Mouse (Mus musculus) heart, postnatal 0 days (tissue): ENCODE data around the gene Cpa4. TPM values are rescaled to one million over a fixed set of nuclear protein-coding genes. Genes with fewer than 3 reads are reported as not detected.

Experiments used
- ATAC-seq: fragments of 200-750 bp; cut with Nextera tagmentation; 2 replicates; pipeline ENCODE4 v1.8.0; 2017; ENCODE audit warnings: low read depth, moderate number of reproducible peaks, moderate library complexity; ENCODE audit not compliant: insufficient read depth
- DNase-seq: peaks from one replicate; pipeline ENCODE4 v3.0.0-alpha.2; 2016; ENCODE audit warnings: low spot score
- H3K27ac ChIP-seq: fragments of 300-500 bp; sonication (generic); 2 replicates; pipeline ENCODE4 v1.5.1; 2014; ENCODE audit warnings: low read depth, mild to moderate bottlenecking
- H3K27me3 ChIP-seq: fragments of 300-500 bp; sonication (generic); 2 replicates; pipeline ENCODE4 v1.6.1; 2014; ENCODE audit warnings: low read length, mixed read lengths; ENCODE audit not compliant: control insufficient read depth, insufficient read depth
- H3K36me3 ChIP-seq: fragments of 300-500 bp; sonication (generic); replicated peaks from 2 replicates; pipeline ENCODE4 v1.6.1; 2014; ENCODE audit warnings: low read length, mixed read lengths; ENCODE audit not compliant: control insufficient read depth, insufficient read depth
- H3K4me1 ChIP-seq: fragments of 300-500 bp; sonication (generic); 2 replicates; pipeline ENCODE4 v1.6.1; 2014; ENCODE audit warnings: antibody characterized with exemption; ENCODE audit not compliant: control insufficient read depth, insufficient read depth
- H3K4me2 ChIP-seq: fragments of 300-500 bp; sonication (generic); 2 replicates; pipeline ENCODE4 v1.6.1; 2014; ENCODE audit warnings: low read depth, mild to moderate bottlenecking, low read length, moderate library complexity
- H3K4me3 ChIP-seq: fragments of 300-500 bp; sonication (generic); 2 replicates; pipeline ENCODE4 v1.5.1; 2014; ENCODE audit warnings: low read depth, low read length
- H3K9ac ChIP-seq: fragments of 300-500 bp; sonication (generic); replicated peaks from 2 replicates; pipeline ENCODE4 v1.6.1; 2014; ENCODE audit warnings: low read depth, low read length, mixed read lengths
- H3K9me3 ChIP-seq: fragments of 300-500 bp; sonication (generic); replicated peaks from 2 replicates; pipeline ENCODE4 v1.6.1; 2016; ENCODE audit warnings: low read length; ENCODE audit not compliant: control insufficient read depth
- CTCF ChIP-seq: IDR thresholded peaks from 2 replicates; pipeline ENCODE4 v1.5.1; 2016; ENCODE audit warnings: antibody characterized with exemption, control low read depth, low read depth
- EP300 ChIP-seq: IDR thresholded peaks from 2 replicates; pipeline ENCODE4 v1.6.1; 2016; ENCODE audit warnings: antibody characterized with exemption, low read depth
- WGBS: fragments of 180-500 bp; shearing (Covaris S2); extraction: QIAGEN DNeasy Blood & Tissue Kit; methylation state at CpG from one replicate; pipeline ENCODE4 v1.1.7; 2014; 5-methylcytosine and 5-hydroxymethylcytosine counted together
- polyA plus RNA-seq: library from polyadenylated mRNA; unstranded; fragments of >200 nt; fragmentation: Nextera tagmentation; extraction: Ambion mirVana; gene quantifications from 2 replicates; pipeline ENCODE4 v1.2.1, GENCODE M21; 2015
- total RNA-seq: library from RNA; depleted of rRNA; stranded (reverse); fragments of >200 nt; gene quantifications from 2 replicates; pipeline ENCODE4 v1.2.3, GENCODE M21; 2014; ENCODE audit warnings: low replicate concordance

The Cpa4 gene
- total and polyA plus RNA-seq, 2 experiments from 2014 or later, result 0.23 to 0.46 TPM

DNA sequence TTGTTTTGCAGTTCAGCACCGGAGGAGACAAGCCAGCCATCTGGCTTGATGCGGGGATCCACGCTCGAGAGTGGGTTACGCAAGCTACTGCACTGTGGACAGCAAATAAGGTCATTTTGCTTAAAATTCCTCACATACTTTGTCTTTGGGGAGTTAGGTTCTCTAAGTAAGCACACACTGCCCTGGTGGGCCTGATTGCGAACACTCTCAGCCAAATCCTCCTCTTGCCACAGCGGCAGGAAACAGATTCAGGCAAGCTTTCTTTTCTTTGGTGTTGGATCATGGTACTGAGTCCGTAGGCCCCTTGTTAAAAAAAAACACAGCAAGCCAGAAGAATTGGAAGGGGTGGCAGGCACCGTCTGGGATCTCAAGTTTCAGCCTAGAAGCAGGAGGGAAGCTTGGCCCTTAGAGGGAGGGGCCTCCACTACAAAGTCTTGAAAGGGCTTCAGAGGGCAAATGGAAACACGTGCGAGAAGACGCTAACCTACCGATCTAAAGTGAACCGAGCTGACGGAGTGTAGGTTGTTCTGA is 18.9 kb upstream of the Cpa4 start:
- Histone ChIP-seq H3K27ac (no peak overlapping the region), H3K36me3 (no peaks in the 10 kb centered on the region), H3K4me2 (no peak overlapping the region), H3K9ac (no peak overlapping the region), H3K4me3 (no peak overlapping the region), H3K4me1 (peaks cover 29% of the 10 kb centered on the region), H3K9me3 (0 out of 2 replicates have a peak, but pooled peaks cover 3% of the 10 kb centered on the region), H3K27me3 (no peaks in the 10 kb centered on the region)
- WGBS, result 46% methylated on average over 15 of the region's 15 CpGs
- DNase-seq (no peak), ATAC-seq (no peak)
- TF ChIP-seq EP300 (no peak), CTCF (no peak)

DNA sequence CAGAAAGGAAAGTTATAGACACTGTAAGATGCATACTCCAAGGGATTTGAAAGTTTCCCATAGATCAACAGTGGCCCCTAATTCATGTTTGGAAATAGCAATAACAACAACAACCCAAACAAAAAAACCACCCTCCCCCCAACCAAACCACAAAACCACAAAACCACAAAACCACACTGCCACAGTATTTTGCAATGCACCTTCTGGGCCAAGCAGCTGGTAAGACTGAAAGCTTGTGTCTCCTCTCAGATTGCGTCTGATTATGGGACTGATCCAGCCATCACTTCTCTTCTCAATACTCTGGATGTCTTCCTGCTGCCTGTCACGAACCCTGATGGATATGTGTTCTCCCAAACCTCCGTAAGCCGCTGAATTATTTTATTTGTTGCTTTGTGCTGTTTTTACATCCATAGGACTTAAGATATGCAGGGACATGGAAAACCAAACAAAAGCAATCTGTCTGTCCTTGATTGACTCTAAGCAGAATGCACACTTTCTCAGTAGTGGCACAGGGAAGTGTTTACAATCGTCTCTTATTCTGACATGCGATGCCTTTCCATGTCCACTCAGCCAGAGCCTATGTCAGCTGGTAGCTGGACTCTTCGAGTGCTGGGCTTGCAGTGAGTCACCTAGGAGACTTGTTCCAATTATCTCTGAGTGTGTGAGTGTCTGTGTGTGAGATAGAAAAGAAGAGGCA is 17.5 kb upstream of the Cpa4 start:
- no peak for ATAC-seq
- no peak overlapping the region for H3K4me3 ChIP-seq
- H3K9me3 ChIP-seq, result 0 out of 2 replicates have a peak, but pooled peaks cover 3% of the 10 kb centered on the region
- WGBS, result 85% methylated on average over 7 of the region's 7 CpGs
- H3K9ac ChIP-seq, result no peak overlapping the region
- H3K36me3 ChIP-seq, result no peaks in the 10 kb centered on the region
- DNase-seq, result no peak
- H3K4me1 ChIP-seq, result peaks cover 20% of the 10 kb centered on the region
- no peaks in the 10 kb centered on the region for H3K27me3 ChIP-seq
- TF ChIP-seq EP300, result no peak
- TF ChIP-seq CTCF, result no peak
- H3K4me2 ChIP-seq, result no peak overlapping the region
- H3K27ac ChIP-seq, result no peak overlapping the region

DNA sequence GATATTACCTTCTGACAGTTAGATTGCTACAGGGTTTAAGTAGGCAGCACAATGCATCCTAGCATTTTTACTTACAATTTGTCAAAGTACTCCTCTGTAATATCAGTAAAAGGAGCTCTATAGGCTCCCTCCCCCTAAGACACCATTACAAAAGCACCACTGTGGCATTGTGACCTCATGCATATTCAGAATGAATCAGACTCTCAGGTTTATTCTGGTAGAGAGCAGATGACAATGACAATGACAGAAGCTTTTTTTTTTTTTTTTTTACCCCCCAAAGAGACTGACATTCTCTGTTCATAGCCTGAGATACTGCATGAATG is 17.0 kb upstream of the Cpa4 start:
- no peak for TF ChIP-seq CTCF
- no peak for TF ChIP-seq EP300
- Histone ChIP-seq H3K4me2 (no peak overlapping the region), H3K27ac (no peak overlapping the region), H3K9me3 (0 out of 2 replicates have a peak, but pooled peaks cover 3% of the 10 kb centered on the region), H3K4me3 (no peak overlapping the region), H3K36me3 (no peaks in the 10 kb centered on the region), H3K27me3 (no peaks in the 10 kb centered on the region), H3K4me1 (peaks cover 16% of the 10 kb centered on the region), H3K9ac (no peak overlapping the region)
- no peak for DNase-seq
- ATAC-seq, result no peak

DNA sequence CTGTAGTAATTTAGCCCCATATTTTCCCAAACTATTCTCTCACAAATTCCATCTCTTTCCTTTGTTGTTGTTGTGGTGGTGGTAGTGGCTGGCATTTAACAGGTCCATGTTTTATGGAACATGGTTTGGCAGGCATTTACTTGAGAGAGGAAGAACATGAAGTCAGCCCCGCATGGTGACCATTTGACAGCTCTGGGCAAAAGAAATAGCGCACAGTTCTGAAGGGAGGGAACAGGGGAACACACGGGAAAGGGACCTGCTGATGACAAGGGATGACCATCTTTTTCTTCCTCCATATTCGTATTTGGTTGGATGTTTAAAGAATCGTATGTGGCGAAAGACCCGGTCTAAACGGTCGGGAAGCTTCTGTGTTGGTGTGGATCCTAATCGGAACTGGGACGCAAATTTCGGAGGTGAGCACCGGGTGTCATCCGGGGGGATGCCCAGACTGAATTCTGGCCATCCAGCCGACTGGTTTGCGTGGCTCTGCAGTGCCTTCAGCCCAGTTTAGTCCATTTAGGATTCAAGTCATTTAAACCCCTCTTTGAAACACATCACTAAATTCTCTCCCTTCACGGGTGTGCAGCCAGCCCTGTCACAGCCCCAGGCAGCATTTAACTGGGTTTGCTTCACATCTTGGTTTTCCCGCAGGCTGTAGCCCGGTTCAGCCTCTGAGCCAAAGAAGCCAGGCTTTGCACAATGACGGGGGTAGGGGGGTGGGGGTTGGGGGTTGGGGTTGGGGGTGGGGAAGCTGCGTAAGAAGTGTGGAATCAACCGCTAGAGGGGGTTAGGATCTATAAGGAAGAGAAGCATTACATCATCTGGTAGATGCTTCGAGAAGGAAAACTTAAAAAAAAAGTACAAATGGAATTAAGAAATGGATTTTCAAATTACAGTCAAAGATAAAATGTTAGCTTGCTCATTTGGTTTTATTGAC is 16.3 kb upstream of the Cpa4 start:
- DNase-seq, result peak; percentile 62
- WGBS, result 49% methylated on average over 23 of the region's 23 CpGs
- no peak overlapping the region for H3K27ac ChIP-seq

DNA sequence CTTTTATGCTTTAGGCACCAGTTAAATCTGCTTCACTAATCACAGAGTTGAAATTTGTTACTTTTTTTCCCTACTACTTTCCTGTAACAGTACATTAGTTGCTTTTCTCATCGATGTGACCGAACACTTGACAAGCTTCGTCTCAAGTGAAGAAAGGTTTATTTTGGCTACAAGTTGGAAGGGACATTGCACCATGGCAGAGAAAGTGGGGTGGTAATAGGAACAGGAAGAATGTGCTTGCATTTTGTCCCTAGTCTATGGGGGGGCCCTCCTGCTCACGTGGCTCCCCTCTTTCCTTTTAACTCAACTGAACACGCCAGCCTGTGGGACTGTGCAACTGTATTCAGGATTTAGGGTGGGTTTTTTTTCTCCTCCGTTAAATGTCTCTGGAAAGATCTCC is 15.5 kb upstream of the Cpa4 start:
- 0 out of 2 replicates have a peak, but pooled peaks cover 3% of the 10 kb centered on the region for H3K9me3 ChIP-seq
- 59% methylated on average over 6 of the region's 6 CpGs for WGBS
- no peak overlapping the region for H3K4me2 ChIP-seq
- no peaks in the 10 kb centered on the region for H3K27me3 ChIP-seq
- no peak overlapping the region for H3K4me3 ChIP-seq
- peaks cover 6% of the 10 kb centered on the region; the same call in 1 of the 2 replicates for H3K4me1 ChIP-seq
- H3K9ac ChIP-seq, result no peak overlapping the region
- TF ChIP-seq CTCF (no peak), EP300 (no peak)
- H3K36me3 ChIP-seq, result no peaks in the 10 kb centered on the region
- no peak for DNase-seq
- no peak overlapping the region for H3K27ac ChIP-seq
- no peak for ATAC-seq

More for the DNA sequence above, 16.3 kb upstream of the Cpa4 start:
- Histone ChIP-seq H3K9ac (no peak overlapping the region), H3K4me3 (no peak overlapping the region), H3K27me3 (no peaks in the 10 kb centered on the region), H3K36me3 (no peaks in the 10 kb centered on the region), H3K4me2 (peak overlapping the region; percentile 3; the same call in 1 of the 2 replicates), H3K9me3 (0 out of 2 replicates have a peak, but pooled peaks cover 3% of the 10 kb centered on the region), H3K4me1 (peaks cover 8% of the 10 kb centered on the region; the same call in 1 of the 2 replicates)
- ATAC-seq, result peak; percentile 13; the same call in 1 of the 2 replicates
- TF ChIP-seq EP300 (no peak), CTCF (0 out of 2 replicates have a peak, but pooled peaks have one; percentile 15)
